Mouse (Mus musculus) adrenal gland, postnatal 4 days (tissue): ENCODE measurements around the gene Bzw2. TPM values are rescaled to one million over a fixed set of nuclear protein-coding genes. Genes with fewer than 3 reads are reported as not detected.
"Not testable (repeated sequence)": the region's sequence is repeated elsewhere in the genome, so short reads cannot be mapped to it uniquely, and the experiment has no call there.

Experiments
- DNase-seq, 2 experiments: peaks; one replicate each; pipeline ENCODE4 v3.0.0; 2021 to 2022; ENCODE audit warnings: low spot score in 2 of 2, mixed read lengths in 2 of 2
- long read RNA-seq, 2 experiments: library from polyadenylated mRNA; stranded (forward); transcript quantifications; one replicate each; pipeline ENCODE4 v2.0.0; 2021
- total RNA-seq, 2 experiments: library from RNA; stranded (reverse); gene quantifications; 2 replicates each; pipeline ENCODE4 v1.2.3; 2021

Bzw2 gene
- 10 to 100 TPM; 51.0 to 61.0 TPM for total RNA-seq
- long read RNA-seq, experiment 1, transcript Bzw2-201 (12 exons, 1,871 nt), result major isoform, 48 of 59 reads
- long read RNA-seq, experiment 1, partial matches to known transcripts, result 7 of 59 reads
- long read RNA-seq, experiment 1, other reads (novel, unspliced or antisense), result 4 of 59 reads
- long read RNA-seq, experiment 2, transcript Bzw2-201 (12 exons, 1,871 nt), result major isoform, 83 of 97 reads
- long read RNA-seq, experiment 2, partial matches to known transcripts, result 5 of 97 reads
- long read RNA-seq, experiment 2, other reads (novel, unspliced or antisense), result 9 of 97 reads

DNA sequence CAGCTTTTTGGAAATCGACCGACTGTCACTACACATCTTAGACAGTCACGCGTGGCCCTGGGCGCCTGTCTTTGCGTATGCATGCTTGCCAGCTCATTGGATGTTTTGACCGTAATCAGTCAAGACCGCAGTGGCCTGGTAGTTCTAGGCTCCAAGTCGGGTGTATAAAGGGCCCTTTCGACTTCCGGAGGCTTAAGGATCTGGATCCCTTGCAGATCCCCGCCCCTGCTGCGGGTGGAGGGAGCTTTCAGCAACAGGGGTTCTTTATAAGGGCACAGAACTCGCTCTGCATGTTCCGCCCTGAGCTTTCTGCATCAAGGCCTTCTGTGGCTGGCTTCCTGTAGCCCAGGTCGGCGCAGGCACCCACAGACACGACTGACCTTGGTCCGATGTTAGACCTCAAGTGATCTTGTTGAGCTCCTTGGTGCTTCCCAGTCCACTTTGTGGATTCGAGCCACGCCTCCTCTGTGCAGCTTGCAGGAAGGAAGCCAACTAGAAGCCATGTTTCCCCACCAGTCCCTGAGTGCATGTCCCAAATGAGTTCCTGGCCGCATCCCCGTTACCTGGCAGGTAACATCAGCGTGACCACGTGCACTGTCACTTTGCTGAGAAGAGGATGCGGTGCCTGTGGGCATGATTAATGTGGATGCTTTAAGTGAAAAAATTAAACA, at the start of gene Bzw2:
Bzw2 (minus strand) TSS at position 443 of the 671 bp plus-strand sequence.
- peak; percentile 18 to 45 for DNase-seq

DNA sequence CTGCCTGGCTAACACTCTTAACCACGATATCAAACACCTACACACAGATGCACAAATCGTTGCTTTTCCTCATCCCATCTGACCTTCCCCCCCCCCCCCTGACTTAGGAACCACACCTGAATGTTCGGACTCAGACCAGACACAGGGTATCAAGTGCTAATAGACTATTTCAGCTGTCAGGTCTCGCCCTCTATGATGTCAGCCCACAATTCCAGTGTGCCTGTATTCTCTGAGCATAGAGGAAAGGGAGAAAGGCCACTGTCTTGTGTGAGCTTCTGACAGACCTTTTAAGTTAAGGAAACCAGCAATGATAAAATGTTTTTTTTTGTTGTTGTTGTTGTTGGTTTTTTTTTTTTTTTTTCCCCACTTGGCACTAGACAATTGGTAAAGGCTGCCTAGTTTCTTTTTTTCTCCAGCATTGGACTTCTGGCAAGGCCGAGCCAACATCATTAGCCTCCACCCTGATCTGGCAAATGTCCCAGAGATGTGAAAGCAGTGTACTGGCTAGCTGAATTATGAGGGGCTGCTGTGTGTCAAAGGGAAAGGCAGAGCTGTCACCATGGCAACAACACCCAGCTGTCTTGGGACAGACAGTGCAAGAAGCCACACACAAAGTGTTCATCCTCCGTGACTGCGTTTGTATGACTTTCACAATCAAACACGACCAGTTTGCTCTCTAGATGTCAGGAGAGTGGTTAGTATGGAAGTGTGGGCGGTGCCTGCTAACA, 49.4 kb upstream of the Bzw2 start:
- peak in 1 of 2 experiments; percentile 11 for DNase-seq

- not testable (repeated sequence) for DNase-seq
These were observed 47.8 kb upstream of the Bzw2 start for GRCm38 (mm10) chr12:36205579-36206119.

- DNase-seq, result no peak
These were observed 37.1 kb upstream of the Bzw2 start for GRCm38 (mm10) chr12:36194976-36195375.

DNA sequence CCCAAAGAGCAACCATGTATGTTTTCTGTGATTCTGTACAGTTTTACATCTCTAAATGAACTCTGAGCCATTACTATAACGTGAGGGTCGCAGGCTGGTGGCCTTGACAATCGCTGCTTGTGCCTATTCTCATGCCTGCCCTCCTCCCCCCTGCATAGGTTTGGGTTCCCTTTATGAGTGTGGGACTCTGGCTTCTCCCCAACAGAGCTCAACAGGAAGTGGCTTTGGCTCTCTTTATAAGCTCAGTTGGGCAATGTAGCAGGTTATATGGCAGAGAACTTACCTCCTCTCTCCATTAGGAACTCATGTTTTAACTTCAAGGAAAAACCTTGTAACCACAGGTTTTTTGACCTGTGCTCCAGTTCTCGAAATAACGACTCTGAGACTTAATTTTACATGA, 32.5 kb upstream of the Bzw2 start:
- DNase-seq, result no peak

DNA sequence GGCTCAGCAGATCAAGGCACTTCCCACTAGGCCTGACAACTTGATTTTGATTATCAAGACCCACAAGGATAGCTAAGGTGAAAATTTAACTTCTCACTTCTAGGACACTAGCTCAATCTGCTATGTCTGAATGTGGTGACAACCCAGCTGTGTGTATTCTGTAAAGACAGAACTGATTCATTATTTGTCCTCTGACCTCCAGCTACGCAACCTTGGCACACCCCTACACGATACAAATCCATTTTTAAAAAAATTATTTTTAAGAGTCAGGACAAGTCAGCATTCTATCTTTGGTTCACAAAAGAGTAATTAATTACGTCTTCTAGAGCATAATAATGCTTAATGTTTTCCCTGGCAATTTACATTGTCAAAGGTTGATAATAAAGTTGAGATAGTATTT, 31.7 kb upstream of the Bzw2 start:
- DNase-seq, result no peak

DNA sequence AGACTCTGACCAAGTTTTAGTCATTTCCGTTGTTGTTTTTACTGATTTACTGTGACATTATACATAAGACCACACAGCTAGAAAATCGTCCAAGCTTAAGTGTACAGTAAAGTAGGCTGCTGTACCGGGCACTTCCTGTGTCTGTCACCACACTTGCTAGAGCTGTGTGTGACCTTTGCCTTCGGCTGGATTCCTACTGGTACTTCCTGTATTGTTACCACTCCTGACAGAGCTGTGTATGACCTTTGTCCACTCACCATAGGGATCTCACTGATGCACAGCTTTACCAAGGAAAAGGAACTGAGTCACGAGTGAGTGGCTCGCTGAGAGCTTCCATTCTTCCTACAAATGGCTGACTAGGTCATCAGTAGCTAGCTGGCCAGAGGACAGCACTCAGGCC, 29.2 kb upstream of the Bzw2 start:
- DNase-seq, result no peak

GRCm38 (mm10) chr12:36182570-36182969, 24.7 kb upstream of the Bzw2 start:
- no peak for DNase-seq

DNA sequence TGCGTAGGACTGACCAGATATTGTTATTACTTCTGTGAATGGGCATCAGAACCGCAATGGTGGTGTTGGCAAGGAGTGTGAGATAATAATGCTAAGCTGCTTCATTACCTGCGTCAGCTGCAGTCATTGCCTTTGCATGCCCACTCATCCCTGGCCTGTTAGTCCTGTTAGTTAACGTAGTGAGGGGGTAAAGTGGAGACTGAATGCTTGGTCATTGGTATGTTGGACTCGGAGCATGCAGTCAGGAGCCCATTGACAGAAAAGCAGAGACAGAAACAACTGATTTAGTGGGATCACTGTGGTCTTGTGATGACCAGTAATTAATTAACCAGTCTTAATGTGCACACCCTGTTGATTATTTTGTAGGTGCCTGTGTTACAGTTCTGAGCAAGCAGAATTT, 19.3 kb upstream of the Bzw2 start:
- no peak for DNase-seq

GRCm38 (mm10) chr12:36165299-36165698, 7.4 kb upstream of the Bzw2 start:
- no peak for DNase-seq

DNA sequence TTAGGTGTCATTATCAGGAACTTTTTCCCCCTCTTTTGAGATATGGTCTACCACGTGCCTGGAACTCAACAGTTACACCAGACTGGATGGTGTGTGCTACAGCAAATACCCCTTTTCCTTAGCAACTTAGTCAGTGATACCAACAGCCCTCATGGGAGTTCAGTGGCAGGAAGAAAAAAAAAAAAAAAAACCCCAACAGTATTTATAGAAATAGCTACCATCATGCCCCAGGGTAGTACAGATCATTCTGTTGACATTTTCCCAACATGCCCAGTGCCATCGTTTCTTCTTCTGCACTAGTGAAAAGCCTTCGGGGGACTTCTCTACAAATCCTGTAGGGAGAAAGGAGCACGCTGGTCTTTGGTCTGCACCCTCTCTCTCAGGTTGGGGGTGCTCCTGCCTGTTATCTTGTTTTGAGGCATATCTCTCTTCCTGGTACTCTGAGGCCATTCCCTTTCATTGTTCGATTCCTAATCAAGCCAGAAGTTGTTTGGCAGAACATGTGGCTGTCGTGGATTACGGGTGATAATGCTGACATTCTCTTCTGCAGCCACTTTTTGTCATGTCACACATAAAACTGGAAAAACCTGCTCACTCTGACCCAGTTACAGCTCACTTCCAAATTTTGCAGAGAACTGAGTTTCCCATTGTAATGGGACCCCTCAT, 6.4 kb upstream of the Bzw2 start:
- no peak for DNase-seq

DNA sequence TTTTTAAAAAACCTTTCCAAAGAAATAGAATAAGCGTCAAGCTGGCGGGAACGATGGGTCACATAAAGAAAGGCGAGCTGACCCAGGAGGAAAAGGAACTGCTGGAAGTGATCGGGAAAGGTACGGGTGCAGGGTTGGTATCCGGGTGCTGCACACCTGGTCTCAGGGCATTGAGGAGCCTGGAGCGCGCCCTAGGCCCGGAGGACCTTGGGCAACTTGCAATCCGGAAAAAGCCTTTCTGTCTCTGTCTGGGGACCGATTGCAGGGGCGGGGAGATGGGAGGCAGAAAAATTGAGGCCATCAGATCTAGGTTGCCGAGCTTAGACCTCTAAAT, 609 bp downstream of the Bzw2 start:
- DNase-seq, result peak in 1 of 2 experiments; percentile 22

GRCm38 (mm10) chr12:36156637-36157303, 1.1 kb downstream of the Bzw2 start, which contains the start of gene Ankmy2:
TSS of gene Ankmy2 (plus strand) at chr12:36157114.
- peak; percentile 70 to 84 for DNase-seq

DNA sequence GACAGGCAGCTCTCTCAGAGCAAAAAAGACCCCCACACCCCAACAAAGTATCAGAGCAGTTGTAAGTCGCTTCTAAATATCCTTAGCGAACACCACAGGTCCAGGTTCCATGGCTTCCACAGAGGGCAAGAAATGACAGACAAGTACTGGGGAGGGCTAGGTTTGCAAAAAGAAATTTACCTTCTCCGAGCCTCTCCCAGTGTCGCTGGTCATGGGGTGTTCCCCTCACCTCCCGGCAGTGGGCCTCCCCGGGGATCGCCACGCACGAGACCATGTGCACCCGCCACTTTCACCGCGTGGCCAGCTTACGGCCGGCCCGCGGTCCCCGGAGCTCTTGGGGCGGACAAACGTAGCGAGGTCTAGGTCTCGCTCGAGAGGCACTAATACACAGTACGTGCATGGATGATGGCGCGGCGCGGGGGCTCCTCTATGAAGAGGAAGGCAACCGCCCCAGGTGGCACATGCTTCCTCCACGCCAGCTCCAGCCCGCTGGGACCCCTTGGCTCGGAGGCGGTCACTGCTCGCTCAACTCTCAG, 1.7 kb downstream of the Bzw2 start:
- peak in 1 of 2 experiments; percentile 15 for DNase-seq

- no peak for DNase-seq
These were observed 2.7 kb downstream of the Bzw2 start for GRCm38 (mm10) chr12:36155141-36155641.

DNA sequence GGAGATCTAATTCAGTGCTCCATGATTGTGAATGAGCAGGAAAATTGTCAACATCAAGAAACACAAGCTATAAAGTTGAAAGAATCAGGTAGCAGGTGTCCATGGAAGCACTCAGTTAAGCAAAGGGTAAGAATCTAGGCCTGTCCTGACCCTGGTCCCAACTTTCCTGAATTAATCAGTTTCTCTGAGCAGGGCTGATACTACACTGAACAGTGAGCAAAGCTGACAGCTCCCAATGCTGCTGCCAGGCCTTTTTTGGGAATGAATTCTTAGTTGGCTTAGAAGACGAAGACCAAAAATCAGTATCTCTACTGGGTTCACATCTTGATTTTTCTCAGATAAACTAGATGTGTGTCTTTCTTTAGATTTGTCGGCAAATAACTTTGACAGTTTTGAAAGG, 7.1 kb downstream of the Bzw2 start:
- no peak for DNase-seq

DNA sequence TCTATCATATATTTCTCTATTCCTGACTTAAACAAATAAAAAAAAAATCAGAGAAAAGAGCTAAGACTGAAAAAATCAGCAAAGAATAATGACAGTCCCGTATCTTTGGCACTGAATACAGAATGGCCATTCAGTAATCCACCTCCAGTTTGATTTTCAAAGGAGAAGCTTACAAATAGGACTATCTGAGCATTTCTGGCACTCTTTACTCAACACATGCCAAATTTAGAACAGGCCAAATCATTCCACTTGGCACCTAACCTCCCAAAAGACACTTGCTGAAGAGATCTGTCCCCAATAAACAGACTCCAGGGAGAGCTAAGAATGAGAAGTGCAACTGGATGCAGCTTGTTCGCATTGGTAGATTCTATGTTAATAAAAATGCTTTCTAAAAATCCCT, 7.6 kb downstream of the Bzw2 start:
- DNase-seq, result no peak

DNA sequence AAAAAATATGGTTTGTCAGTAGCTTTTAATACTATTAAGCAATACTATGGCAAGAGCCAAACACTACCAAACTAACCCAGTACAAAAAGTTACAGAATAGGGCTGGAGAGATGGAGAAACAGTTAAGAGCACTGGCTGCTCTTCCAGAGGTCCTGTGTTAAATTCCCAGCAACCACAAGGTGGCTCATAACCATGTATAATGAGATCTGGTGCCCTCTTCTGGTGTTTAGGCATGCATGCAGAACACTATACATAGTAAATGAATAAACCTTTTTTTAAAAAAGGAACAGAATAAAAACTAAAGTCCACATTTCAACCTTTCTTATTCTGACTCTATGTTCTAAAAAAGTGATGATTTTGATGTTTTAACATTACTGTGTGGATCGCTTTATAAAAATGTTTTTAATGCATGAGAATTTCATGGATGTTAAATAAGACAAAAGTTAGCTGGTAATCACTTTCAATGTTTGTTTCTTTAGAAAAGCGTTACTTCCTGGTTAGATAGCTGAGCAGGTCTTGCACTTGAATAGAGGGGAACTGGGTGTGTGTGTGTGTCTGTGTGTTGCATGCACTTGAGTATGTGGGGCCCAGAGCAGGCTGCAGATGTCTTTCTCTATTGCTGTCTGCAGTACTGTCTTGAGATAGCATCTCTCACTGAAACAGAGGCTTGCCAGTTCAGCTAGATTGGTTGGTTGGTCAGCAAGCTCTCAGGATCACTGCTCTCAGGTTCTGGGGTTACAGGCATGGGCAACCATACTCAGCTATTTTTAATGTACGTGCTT, 11.5 kb downstream of the Bzw2 start:
- DNase-seq, result no peak

GRCm38 (mm10) chr12:36140401-36140800, 17.5 kb downstream of the Bzw2 start:
- DNase-seq, result no peak

DNA sequence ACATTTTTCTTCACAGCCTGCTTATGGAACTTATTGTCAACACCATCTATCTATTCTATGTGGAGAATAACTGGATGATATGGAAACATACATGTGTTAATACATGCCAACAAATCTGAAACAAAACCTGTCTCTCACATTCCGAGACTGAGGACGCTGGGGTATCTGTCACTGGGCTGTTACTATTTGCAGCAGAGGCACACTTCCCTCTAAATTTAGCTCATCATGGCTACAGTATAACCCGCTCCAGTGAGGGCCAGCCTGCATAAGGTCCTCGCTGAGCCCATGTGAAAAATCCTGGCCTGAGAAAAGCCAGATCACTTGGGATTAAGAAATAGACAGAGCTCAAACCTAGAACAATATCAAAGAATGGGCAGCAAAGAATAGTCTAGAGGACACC, 20.7 kb downstream of the Bzw2 start:
- no peak for DNase-seq
